Mouse (Mus musculus): ENCODE measurements around the gene Abi3bp. TPM values are rescaled to one million over a fixed set of nuclear protein-coding genes. Genes with fewer than 3 reads are reported as not detected.
A peak's percentile ranks its signal among the peaks of the same experiment; 100 is the strongest.

Gene Abi3bp
- total and polyA plus RNA-seq, 3 experiments = 0.03 TPM; not detected in 2

DNA sequence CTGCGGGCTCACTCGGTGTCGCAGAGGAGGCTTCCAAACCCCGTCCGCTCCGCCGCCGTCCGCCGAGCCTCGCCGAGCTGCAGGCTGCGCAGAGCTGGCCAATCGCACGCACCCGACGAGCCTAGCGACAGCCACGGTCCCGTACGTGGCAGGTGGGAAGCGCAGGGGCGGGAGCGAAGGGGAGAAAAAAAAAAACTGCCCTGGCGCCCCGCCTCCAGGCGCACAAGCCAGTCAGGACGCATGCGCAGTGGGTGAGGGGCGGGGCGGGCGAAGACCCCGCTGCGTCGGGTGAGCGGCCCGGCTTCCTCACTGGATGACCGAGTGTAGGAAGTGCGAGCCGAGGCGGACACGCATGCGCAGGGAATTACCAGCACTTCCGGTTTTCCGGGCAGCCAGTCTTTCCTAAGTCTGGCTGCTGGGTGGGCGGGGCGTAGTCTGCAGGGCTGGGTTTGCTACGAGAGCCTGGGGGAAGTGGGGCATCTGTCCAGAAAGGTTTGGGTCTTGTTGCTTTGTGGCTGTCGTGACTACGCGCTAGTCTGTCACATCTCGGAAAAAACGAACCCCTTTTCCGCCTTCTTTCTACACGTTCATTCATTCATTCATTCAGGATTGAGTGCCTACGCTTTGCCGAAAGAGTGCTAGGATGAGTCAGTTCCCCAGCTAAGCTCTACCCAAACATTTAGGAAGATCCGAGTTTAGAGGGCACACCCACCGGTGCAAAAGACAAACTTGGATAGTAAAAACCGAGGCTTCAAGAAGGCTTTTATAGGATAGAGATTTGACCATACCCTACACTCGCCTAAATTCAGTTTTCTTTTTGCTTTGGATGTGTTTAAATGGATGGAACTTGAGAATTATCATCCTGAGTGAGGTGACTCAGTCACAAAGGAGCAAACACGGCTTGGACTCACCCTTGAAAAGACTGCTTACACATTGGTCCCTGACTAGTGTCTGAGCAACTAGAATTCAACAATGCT is 239.8 kb downstream of the Abi3bp start, which contains the start of gene Tfg (continued):
- TF ChIP-seq MYB (IDR thresholded peaks at IDR 0.05; ENCODE audit: low read depth, low read length) = no peak
- TF ChIP-seq SIN3A (IDR thresholded peaks at IDR 0.05; ENCODE audit: low read length) = peak; percentile 75
- TF ChIP-seq MAX (IDR thresholded peaks at IDR 0.05; ENCODE audit: low read length) = peak; percentile 32; the same call in 1 of the 2 replicates
- TF ChIP-seq ELF1 (IDR thresholded peaks at IDR 0.05; ENCODE audit: low read depth, low read length) = peak; percentile 99
- no peak; the same call in 1 of the 2 replicates for TF ChIP-seq CHD1 (IDR thresholded peaks at IDR 0.05; ENCODE audit: low read depth, low read length)
- peak; percentile 61 for TF ChIP-seq MXI1 (IDR thresholded peaks at IDR 0.05; ENCODE audit: low read depth, low read length)
- peak; percentile 99 for TF ChIP-seq ZNF384 (IDR thresholded peaks at IDR 0.05; ENCODE audit: low read depth, low read length)

DNA sequence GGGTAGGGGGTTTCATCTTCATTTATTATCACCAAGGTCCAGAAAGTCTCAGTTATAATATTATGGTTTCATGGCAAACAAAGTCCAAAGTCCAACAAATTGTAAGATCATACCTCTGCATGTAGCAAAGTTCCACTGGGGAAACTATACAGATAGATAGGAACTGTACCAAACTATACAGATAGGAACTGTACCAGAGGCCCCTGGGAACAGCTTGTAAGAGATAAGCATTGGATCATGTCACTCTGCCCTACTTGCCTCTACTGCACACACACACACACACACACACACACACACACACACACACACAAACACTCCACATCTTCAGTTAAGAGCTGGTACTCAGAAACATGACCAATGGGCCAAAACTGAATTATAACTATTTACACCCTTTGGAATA is 241.4 kb downstream of the Abi3bp start:
- peak overlapping the region; percentile 23 for H3K9ac ChIP-seq (ENCODE audit: control insufficient read depth, low read depth, low read length, poor library complexity, severe bottlenecking)
- peaks cover 23% of the 10 kb centered on the region for H3K79me2 ChIP-seq (ENCODE audit: control insufficient read depth, insufficient read depth, low read length, poor library complexity)
- H3K36me3 ChIP-seq (ENCODE audit: control insufficient read depth in 1 of 2, insufficient read depth in 2 of 2, low read length in 2 of 2) = peaks cover 0 to 26% of the 10 kb centered on the region in 2 experiments; a peak in 3 of 4 replicates
- DNase-seq (ENCODE audit: low read depth, low spot score) = peak; percentile 67
- H3K27me3 ChIP-seq (ENCODE audit: control insufficient read depth in 1 of 2, insufficient read depth in 2 of 2, low read length in 2 of 2) = no peaks in the 10 kb centered on the region
- H3K4me3 ChIP-seq (ENCODE audit: control insufficient read depth in 1 of 2, insufficient read depth in 1 of 2, low read depth in 2 of 2, low read length in 2 of 2) = peak overlapping the region in 1 of 2 experiments; percentile 68; a peak in 2 of 4 replicates
- peaks cover 8 to 16% of the 10 kb centered on the region in 2 experiments for H3K4me1 ChIP-seq (ENCODE audit: control insufficient read depth in 1 of 2, insufficient read depth in 2 of 2, low read length in 2 of 2)
- peak overlapping the region; percentile 82 for H3K27ac ChIP-seq (ENCODE audit: control insufficient read depth, low read depth, low read length)
- no peaks in the 10 kb centered on the region for H3K9me3 ChIP-seq (replicated peaks; ENCODE audit: insufficient read depth, low read length)
- TF ChIP-seq ZMIZ1 (IDR thresholded peaks at IDR 0.05; ENCODE audit: low read depth, low read length) (0 out of 2 replicates have a peak, but pooled peaks have one; percentile 16), CTCF (IDR thresholded peaks at IDR 0.05 in 2 of 3, conservative IDR thresholded peaks at IDR 0.05 in 1 of 3; ENCODE audit: control insufficient read depth in 1 of 3, insufficient read depth in 1 of 3, low read depth in 2 of 3, low read length in 3 of 3, poor library complexity in 1 of 3, severe bottlenecking in 1 of 3) (no peak), NELFE (IDR thresholded peaks at IDR 0.05; ENCODE audit: low read depth, low read length) (no peak), ETS1 (IDR thresholded peaks at IDR 0.05; ENCODE audit: low read depth, low read length) (peak; percentile 82), JUND (IDR thresholded peaks at IDR 0.05; ENCODE audit: low read depth, low read length) (no peak), POLR2AphosphoS5 (IDR thresholded peaks at IDR 0.05; ENCODE audit: borderline replicate concordance, low read depth, low read length) (no peak), TAL1 (IDR thresholded peaks at IDR 0.05; ENCODE audit: low read length) (peak; percentile 30; the same call in 1 of the 2 replicates), MYB (IDR thresholded peaks at IDR 0.05; ENCODE audit: low read depth, low read length) (no peak), USF2 (IDR thresholded peaks at IDR 0.05; ENCODE audit: borderline replicate concordance in 1 of 2, insufficient read depth in 1 of 2, low read depth in 1 of 2, low read length in 2 of 2) (peak in 1 of 2 experiments; percentile 37; a peak in 1 of 4 replicates), MEF2A (IDR thresholded peaks at IDR 0.05; ENCODE audit: extremely low read depth, insufficient replicate concordance, low read depth, low read length, poor library complexity, severe bottlenecking) (no peak), CHD2 (IDR thresholded peaks at IDR 0.05; ENCODE audit: low read length) (no peak), KAT2A (conservative IDR thresholded peaks at IDR 0.05; ENCODE audit: low read depth, low read length) (0 out of 2 replicates have a peak, but pooled peaks have one; percentile 24), SIN3A (IDR thresholded peaks at IDR 0.05; ENCODE audit: low read length) (peak; percentile 51), SMC3 (IDR thresholded peaks at IDR 0.05; ENCODE audit: low read depth, low read length) (no peak), ELF1 (IDR thresholded peaks at IDR 0.05; ENCODE audit: low read depth, low read length) (peak; percentile 19; the same call in 1 of the 2 replicates), ZNF384 (IDR thresholded peaks at IDR 0.05; ENCODE audit: low read depth, low read length) (no peak), CHD1 (IDR thresholded peaks at IDR 0.05; ENCODE audit: low read depth, low read length) (no peak), ZC3H11A (IDR thresholded peaks at IDR 0.05; ENCODE audit: low read depth, low read length) (no peak), EP300 (IDR thresholded peaks at IDR 0.05; ENCODE audit: low read depth in 1 of 2, low read length in 2 of 2) (peak; percentile 70 to 84), MAFK (IDR thresholded peaks at IDR 0.05; ENCODE audit: borderline replicate concordance, low read depth, low read length) (no peak), MAX (IDR thresholded peaks at IDR 0.05; ENCODE audit: low read length) (no peak), MAZ (IDR thresholded peaks at IDR 0.05; ENCODE audit: low read depth, low read length) (no peak), E2F4 (IDR thresholded peaks at IDR 0.05; ENCODE audit: borderline replicate concordance, low read depth, low read length) (no peak), GATA1 (IDR thresholded peaks at IDR 0.05; ENCODE audit: low read depth, low read length) (peak; percentile 82), ZKSCAN1 (IDR thresholded peaks at IDR 0.05; ENCODE audit: low read depth, low read length) (no peak), POLR2A (IDR thresholded peaks at IDR 0.05; ENCODE audit: control insufficient read depth in 1 of 2, insufficient read depth in 1 of 2, low read depth in 1 of 2, low read length in 2 of 2, poor library complexity in 1 of 2) (no peak), GABPA (IDR thresholded peaks at IDR 0.05; ENCODE audit: low read depth, low read length) (no peak), NRF1 (IDR thresholded peaks at IDR 0.05; ENCODE audit: insufficient read depth, low read depth, low read length, poor library complexity, severe bottlenecking) (no peak), RCOR1 (IDR thresholded peaks at IDR 0.05; ENCODE audit: low read depth, low read length) (0 out of 2 replicates have a peak, but pooled peaks have one; percentile 11), TBP (IDR thresholded peaks at IDR 0.05; ENCODE audit: low read depth, low read length) (0 out of 2 replicates have a peak, but pooled peaks have one; percentile 25)
